Mouse (Mus musculus): ENCODE measurements around the gene Stard9.

GRCm38 (mm10) chr2:120720821-120721220 lies 91.9 kb downstream of the Stard9 start:
- no peak for TF ChIP-seq POLR2A (IDR thresholded peaks at IDR 0.05; ENCODE audit: borderline replicate concordance, insufficient read depth, low read length)
- TF ChIP-seq CTCF (IDR thresholded peaks at IDR 0.05; ENCODE audit: borderline replicate concordance, insufficient read depth, low read depth, low read length): no peak

Data from cerebellum, adult 2 months (tissue).